Mouse (Mus musculus): ENCODE results near the gene Bmp8b.

DNA sequence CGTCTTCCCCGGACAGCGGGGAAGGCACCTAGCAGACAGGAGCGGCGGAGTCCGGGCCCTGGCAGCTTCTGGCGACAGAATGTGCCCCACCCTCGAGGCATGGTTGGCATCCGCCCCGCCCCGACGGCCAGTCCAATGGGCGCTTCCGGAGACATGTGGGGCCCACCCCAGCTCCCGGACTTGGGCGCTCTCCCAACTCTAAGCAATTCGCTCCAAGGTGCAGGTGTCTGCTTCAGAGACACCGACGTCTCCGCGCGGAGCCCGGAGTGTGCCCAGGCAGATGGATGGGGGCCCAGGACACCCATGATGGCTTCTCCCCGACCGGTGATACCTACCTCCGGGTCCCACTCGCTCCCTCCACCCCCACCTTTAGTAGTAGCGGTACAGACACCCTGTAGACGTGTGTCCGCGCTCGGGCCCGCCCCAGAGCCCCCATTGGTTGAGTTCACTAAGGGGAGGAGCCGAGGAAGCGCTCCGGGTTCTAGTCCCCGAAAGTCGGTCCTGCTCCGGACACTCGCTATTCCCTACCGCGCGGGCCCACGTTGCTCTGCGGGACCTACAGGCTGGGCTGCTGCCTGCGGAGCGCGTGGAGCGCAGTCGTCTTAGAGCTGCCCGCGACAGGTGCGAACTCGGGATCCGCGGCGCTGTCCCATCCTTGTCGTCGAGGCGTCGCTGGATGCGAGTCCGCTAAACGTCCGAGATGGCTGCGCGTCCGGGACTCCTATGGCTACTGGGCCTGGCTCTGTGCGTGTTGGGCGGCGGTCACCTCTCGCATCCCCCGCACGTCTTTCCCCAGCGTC is at the start of gene Bmp8b:
- TF ChIP-seq CTCF (IDR thresholded peaks at IDR 0.05; ENCODE audit: borderline replicate concordance, insufficient read depth, low read depth, low read length) (no peak), POLR2A (IDR thresholded peaks at IDR 0.05; ENCODE audit: borderline replicate concordance, insufficient read depth, low read length) (no peak)

Measured in cerebellum, adult 2 months (tissue).